Mouse (Mus musculus) neural tube, embryonic 10.5 days (tissue): Measurements from ENCODE around the gene Pip5k1a.
A peak's percentile ranks its signal among the peaks of the same experiment; 100 is the strongest.
"Not testable (repeated sequence)": the region's sequence is repeated elsewhere in the genome, so short reads cannot be mapped to it uniquely, and the experiment has no call there.

Experiments
- DNase-seq: peaks from one replicate; pipeline ENCODE4 v3.0.0-alpha.2; 2017; ENCODE audit warnings: low spot score; ENCODE audit errors: extremely low spot score

Pip5k1a gene

GRCm38 (mm10) chr3:95042838-95043229 is 63.9 kb downstream of the Pip5k1a start:
- DNase-seq, result no peak

GRCm38 (mm10) chr3:95042166-95042837 is 64.4 kb downstream of the Pip5k1a start, which contains the start of gene Psmd4:
Gene Psmd4, minus strand, starts transcription at chr3:95042614.
- peak; percentile 99 for DNase-seq

GRCm38 (mm10) chr3:95041625-95042024 is 65.1 kb downstream of the Pip5k1a start:
- DNase-seq, result no peak

GRCm38 (mm10) chr3:95029953-95030352 is 76.8 kb downstream of the Pip5k1a start:
- DNase-seq, result no peak

- not testable (repeated sequence) for DNase-seq
Observed at GRCm38 (mm10) chr3:95029291-95029827, 77.4 kb downstream of the Pip5k1a start.

- DNase-seq, result no peak
Observed at GRCm38 (mm10) chr3:95028603-95029002, 78.1 kb downstream of the Pip5k1a start.

GRCm38 (mm10) chr3:95027701-95028100 is 79.0 kb downstream of the Pip5k1a start:
- DNase-seq, result no peak

GRCm38 (mm10) chr3:95027057-95027645 is 79.6 kb downstream of the Pip5k1a start:
- DNase-seq, result no peak

- no peak for DNase-seq
Observed at GRCm38 (mm10) chr3:95025202-95025601, 81.5 kb downstream of the Pip5k1a start.

DNA sequence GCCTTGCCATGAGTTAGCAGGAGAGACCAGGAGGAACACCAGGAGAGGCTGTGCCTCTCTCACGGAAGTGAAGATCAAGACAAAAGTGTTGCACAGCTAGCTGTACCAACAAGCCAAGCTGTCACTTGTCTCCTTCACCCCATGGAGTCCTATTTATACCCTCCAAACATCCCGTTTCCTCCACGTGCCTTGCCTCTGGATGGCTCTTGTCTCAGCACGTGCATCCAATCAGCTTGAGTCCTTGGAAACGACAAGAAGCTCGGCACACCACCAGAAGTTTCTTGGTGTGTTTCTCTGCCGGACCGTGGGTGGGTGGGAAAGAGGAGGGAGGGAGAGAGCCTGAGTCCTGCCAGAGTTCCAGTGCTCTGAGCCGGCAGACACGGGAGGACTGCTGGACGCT is 82.2 kb downstream of the Pip5k1a start:
- no peak for DNase-seq

DNA sequence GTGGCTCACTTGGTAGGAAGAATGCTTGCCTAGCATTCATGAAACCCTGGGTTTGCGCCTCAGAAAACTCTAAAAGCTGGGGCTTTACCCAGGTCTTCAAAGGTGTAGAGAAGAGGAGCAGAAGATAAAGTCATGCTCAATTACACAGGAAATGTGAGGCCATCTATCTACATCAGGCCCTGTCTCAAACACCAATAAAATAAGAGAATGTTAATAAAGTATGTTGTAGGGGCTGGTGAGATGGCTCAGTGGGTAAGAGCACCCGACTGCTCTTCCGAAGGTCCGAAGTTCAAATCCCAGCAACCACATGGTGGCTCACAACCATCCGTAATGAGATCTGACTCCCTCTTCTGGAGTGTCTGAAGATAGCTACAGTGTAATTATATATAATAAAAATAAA is 85.8 kb downstream of the Pip5k1a start:
- not testable (repeated sequence) for DNase-seq

DNA sequence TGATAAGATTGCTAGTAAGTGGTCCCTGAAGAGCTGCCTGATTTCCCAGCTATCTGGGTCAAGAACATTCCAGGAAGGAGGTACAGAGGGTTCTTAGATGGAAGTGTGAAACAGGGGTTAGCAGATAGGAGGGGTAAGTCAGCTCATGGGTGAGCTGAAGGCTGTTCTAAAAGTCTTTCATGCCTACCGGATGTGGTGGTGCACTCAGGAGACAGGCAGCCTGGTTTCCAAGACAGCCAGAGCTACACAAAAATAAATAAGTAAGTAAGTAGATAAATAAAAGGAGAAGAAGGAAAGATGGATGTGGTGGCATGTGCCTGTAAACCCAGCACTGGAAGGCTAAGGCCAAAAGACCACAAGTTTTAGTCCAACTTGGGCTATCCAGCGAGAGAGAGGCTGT is 88.0 kb downstream of the Pip5k1a start:
- no peak for DNase-seq

GRCm38 (mm10) chr3:95016532-95017056 is 90.1 kb downstream of the Pip5k1a start:
- DNase-seq, result no peak

DNA sequence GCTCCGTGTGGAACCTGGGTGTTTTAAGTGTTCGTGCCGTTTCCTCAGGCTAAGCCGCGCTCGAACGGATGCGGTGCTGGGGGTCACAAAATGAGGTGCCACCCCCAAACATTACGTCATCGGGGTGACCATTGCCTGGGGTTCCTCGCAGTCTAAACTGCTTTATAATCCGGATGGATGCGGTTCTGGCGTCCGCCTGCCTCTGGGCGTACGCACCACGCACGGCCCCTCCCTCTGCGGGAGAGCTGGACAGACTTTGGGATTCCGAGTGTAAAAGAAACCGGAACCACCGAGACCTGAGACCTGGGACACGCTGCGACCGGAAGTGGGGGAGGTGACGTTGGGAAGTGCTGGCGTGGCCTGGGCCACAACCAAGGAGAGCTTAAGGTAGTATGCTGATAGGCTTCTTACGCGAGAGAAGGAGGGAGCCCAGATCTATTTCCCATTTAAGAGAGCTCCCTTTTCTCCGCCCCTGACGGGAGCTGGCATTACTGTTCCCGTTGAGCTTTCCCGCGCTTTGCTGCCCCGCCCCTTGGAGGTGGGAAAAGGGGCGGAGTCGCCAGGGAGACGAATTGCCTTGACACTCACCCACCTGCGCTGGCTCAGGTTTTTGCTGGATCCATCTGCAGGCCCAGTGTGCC is 90.7 kb downstream of the Pip5k1a start:
- DNase-seq, result peak; percentile 85

DNA sequence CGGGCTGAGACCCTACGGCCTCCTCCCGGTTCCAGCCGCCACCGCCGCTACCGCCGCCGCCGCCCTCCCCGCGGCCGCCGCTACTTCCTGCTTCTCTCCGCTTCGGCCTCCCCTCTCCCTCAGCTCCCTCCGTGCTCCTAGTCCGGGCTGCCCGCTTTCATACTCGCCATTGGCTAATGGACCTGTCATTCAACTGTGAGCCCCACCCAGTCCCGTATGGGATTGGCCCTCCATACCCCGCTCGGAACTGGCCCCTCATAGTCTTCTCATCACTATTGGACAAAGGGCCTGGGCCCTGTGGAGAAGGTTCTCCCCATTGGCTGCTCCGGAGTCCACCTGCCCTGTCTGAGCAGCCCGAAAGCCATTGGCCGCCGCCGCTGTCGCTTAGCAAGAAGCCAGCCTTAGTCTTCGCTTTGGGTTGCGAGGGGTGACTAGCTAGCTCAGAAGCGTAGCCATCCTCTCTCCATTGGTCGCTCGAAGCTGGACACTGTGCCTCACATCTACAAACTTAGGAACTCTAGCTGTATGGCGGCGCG is 91.3 kb downstream of the Pip5k1a start, which contains the start of gene Zfp687:
Zfp687 (minus strand) TSS at position 112 of the 536 bp plus-strand sequence.
- DNase-seq, result peak; percentile 97

- no peak for DNase-seq
Observed at GRCm38 (mm10) chr3:95014428-95015151, 92.1 kb downstream of the Pip5k1a start.

DNA sequence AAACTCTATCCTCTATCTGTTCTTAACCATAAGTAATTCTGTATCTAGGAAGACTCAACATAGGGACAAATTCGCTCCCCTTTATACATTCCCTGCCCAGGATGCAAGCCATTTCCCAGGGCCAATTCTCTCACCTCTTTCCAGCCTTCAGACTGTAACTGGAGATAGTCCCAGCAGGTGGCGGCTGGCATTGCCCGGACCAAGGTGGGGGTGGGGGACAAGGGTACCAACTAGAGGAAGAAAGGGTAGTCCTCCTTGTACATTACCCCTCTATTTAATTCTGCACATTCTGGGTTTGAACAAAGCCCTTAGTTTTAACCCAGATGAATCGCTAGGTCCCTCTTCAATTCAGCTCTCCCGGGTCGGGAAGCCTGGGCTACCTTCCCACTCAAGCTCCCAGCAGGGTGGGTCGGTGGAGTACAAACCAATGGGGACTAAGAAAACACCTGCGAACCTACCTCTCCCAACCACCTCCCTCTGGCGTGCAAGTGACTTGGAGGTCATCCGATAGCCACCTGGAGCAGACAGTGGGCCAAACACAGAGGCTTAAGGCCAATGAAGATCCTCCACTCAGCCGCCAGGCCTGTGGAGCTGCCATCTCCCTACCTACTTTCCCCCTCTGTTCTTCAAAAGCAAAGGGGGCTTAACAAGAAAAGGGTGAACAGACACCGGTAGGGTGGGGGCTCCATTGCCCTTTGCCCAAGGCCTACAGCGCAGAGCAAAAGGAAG is 92.9 kb downstream of the Pip5k1a start:
- DNase-seq, result no peak

DNA sequence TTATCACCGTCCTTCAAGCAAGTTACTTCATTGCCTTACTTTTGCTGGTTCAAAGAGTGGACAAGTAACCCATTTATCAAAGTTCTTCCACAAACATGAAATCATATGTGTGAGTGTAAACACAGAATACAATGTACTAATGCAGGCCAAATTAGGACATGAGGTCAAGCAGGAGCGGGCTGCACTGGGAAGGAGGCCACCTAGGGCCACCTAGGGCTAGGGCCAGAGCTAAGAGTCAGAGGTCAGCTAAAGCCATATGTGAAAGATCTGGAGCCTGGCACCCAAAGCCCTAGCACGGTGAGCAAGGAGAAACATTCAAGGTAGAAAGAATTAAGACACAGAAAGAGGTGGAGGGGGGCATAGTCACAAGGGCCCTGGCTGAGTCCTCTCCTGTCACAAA is 93.7 kb downstream of the Pip5k1a start:
- DNase-seq, result no peak

DNA sequence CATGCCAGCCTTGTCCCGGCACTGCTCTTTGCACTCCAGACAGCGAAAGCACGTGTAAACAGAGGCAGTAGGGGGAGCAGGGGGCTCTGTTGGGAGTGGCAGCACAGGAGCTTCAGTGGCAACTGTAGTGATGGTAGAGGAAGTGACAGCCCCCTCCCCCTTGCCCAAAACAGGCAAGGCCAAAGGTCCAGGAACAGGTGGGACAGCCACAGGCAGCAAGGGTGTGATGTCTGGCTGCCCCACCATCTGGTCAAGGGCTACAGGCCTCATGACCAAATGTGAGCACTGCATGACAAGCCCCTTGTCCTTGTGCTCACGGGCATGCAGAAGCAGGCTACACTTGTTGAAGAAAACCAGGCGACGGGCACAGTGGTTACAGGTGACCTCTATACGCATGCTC is 96.3 kb downstream of the Pip5k1a start:
- DNase-seq, result no peak
